Mouse (Mus musculus): Measurements from ENCODE around the gene Fance. TPM values are rescaled to one million over a fixed set of nuclear protein-coding genes. Genes with fewer than 3 reads are reported as not detected.

Fance gene
- polyA plus RNA-seq, 1 experiment from 2014 or later: 26.9 TPM

DNA sequence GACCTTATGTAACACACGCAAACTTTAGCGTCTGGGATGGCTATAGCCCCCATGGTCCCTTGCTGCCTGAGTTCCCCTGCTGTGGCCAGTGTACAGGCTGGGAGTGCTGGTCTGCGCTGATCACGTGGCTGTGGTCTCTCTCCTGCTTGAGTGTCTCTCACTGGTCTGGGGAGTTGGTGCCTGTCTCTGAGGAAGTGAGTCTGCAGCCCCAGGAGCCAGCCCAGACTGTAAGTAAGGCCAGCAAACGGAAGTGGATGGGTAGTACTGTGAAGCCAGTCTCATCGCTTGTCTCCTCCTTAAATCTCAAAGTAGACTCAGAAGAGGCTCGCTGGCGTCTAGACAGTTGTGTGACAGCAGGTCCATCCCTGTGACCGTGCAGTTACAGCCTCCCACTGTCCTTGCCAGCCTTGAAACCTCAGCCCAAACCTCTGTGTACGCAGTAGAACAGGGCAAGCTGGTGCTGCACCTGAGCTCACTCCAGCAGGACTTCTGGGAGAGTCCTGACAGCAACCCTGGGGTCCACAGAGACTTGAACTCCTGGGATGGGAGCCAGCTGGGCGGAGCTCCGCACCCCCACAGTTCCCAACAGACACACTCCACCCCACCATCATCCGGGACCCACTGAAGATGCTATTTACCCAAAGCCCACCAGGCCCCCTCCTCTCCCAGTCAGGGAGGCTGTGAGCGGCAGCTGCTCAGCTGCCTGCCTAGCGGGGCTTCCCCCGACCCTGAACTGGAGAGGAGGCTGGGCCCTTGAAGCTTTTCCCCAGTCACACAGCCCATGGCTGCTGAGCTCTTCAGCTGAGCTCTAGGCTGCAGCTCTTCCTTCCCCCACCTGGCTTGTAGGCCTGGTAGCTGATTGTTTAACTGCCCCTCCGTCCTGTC is 18.6 kb upstream of the Fance start:
- peak; percentile 67 for ATAC-seq
- 63% methylated on average over 17 of the region's 17 CpGs for WGBS
- Histone ChIP-seq H3K9ac (replicated peaks) (peak overlapping the region; percentile 4; the same call in 1 of the 2 replicates), H3K4me3 (replicated peaks) (no peak overlapping the region), H3K4me2 (replicated peaks) (no peak overlapping the region), H3K36me3 (0 out of 2 replicates have a peak, but pooled peaks cover 5% of the 10 kb centered on the region), H3K9me3 (no peaks in the 10 kb centered on the region), H3K4me1 (replicated peaks) (peaks cover 16% of the 10 kb centered on the region), H3K27me3 (no peaks in the 10 kb centered on the region), H3K27ac (peak overlapping the region; percentile 47)

DNA sequence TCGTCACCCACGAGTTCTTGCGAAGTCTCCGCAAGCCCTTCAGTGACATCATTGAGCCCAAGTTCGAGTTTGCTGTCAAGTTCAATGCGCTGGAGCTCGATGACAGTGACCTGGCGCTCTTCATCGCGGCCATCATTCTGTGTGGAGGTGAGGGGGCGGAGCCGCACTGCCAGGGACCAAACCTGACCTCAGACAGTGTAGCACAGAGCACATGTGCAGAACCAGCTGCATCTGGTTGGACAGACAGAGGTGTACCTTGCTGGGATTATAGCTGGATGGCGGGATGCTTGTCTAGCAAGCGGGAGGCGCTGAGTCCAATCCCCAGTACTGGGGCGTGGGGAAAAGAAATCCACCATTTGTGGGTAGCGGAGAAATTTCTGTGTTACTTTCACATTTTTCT is 14.4 kb upstream of the Fance start:
- Histone ChIP-seq H3K4me2 (replicated peaks) (no peak overlapping the region), H3K9me3 (no peaks in the 10 kb centered on the region), H3K9ac (replicated peaks) (no peak overlapping the region), H3K4me3 (replicated peaks) (no peak overlapping the region), H3K36me3 (0 out of 2 replicates have a peak, but pooled peaks cover 5% of the 10 kb centered on the region), H3K27me3 (no peaks in the 10 kb centered on the region), H3K4me1 (replicated peaks) (peaks cover 16% of the 10 kb centered on the region), H3K27ac (no peak overlapping the region)
- WGBS: 96% methylated on average over 17 of the region's 17 CpGs
- ATAC-seq: no peak

- Histone ChIP-seq H3K27me3 (no peaks in the 10 kb centered on the region), H3K36me3 (0 out of 2 replicates have a peak, but pooled peaks cover 5% of the 10 kb centered on the region), H3K4me2 (replicated peaks) (no peak overlapping the region), H3K4me1 (replicated peaks) (peaks cover 11% of the 10 kb centered on the region), H3K4me3 (replicated peaks) (no peak overlapping the region), H3K9me3 (no peaks in the 10 kb centered on the region), H3K27ac (no peak overlapping the region), H3K9ac (replicated peaks) (0 out of 2 replicates have a peak overlapping the region, but pooled peaks have one; percentile 36)
- WGBS: 42% methylated on average over 8 of the region's 11 CpGs
- ATAC-seq: no peak
Measured at GRCm38 (mm10) chr17:28299669-28300320, 13.5 kb upstream of the Fance start.

GRCm38 (mm10) chr17:28300323-28300722 is 13.0 kb upstream of the Fance start:
- Histone ChIP-seq H3K4me1 (replicated peaks) (peaks cover 6% of the 10 kb centered on the region), H3K27ac (no peak overlapping the region), H3K4me3 (replicated peaks) (no peak overlapping the region), H3K4me2 (replicated peaks) (no peak overlapping the region), H3K27me3 (no peaks in the 10 kb centered on the region), H3K36me3 (0 out of 2 replicates have a peak, but pooled peaks cover 5% of the 10 kb centered on the region), H3K9me3 (no peaks in the 10 kb centered on the region), H3K9ac (replicated peaks) (0 out of 2 replicates have a peak overlapping the region, but pooled peaks have one; percentile 36)
- ATAC-seq: no peak
- WGBS: 39% methylated on average over 9 of the region's 9 CpGs

DNA sequence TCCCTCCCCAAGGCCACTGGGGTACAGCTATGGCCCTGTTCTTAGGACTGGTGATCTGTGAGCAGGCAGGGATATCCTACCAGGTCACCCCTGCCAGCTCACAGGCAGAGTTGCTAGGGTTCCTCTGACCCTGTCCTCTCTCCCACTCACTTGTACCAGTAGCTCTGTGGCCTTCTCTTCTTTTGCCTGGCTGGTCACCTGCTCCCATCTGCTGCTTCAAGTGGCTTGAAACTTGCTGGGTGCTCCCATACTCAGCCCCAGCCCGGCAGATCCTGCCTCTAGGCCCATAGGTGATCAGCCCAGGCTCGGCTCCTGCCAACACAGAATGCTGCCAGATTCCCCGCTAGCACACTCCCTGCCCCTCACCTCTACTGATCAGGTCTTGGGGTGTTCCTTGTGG is 12.5 kb upstream of the Fance start:
- Histone ChIP-seq H3K4me2 (replicated peaks) (no peak overlapping the region), H3K27ac (no peak overlapping the region), H3K9me3 (peaks cover 3% of the 10 kb centered on the region; the same call in 1 of the 2 replicates), H3K36me3 (0 out of 2 replicates have a peak, but pooled peaks cover 5% of the 10 kb centered on the region), H3K4me3 (replicated peaks) (no peak overlapping the region), H3K9ac (replicated peaks) (no peak overlapping the region), H3K27me3 (no peaks in the 10 kb centered on the region), H3K4me1 (replicated peaks) (peaks cover 3% of the 10 kb centered on the region; the same call in 1 of the 2 replicates)
- 0 out of 2 replicates have a peak, but pooled peaks have one; percentile 24 for ATAC-seq
- WGBS: 67% methylated on average over 3 of the region's 3 CpGs

GRCm38 (mm10) chr17:28305172-28305571 is 8.1 kb upstream of the Fance start:
- ATAC-seq: no peak

DNA sequence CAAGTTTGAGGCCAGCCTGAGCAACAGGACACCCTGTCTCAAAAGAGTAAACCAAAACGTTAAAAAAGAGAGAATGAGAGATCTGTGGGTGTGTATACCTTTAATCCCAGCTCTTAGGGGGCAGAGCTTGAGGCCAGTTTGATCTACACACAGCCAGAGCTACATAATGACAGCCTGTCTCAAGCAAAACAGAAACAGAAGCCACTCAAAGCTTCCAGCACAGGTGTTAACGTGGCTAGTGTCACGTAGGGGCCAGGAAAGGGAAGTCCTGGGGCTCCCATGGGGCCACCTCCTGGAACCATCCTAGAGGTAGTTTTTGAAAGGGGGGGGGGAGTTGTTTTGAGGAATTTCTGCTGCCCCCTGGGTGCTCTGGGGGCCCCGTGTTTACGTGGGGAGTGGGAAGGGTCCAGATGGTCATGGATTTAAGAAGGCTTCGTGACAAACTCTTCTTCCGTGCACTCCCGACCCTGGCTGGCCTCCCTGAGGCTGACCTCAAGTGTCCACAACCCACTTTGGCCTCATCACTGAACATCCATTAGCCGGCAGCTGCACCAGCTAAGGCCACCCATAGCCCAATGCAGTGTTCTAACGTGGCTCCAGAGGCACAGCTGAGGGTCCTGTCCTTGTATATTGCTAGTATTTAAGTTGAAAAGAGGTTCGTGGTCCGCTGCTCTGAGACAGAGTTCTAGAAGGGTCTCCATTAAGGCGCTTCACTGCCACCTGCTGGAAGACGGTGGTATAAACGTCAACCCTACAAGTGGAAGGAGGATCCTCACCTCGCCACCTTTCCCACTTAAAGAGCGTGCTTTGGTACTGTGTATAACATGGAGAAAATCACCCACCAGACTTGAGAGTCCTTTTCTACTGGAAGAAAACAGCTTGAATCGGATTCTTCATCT is 4.8 kb upstream of the Fance start:
- peaks cover 8% of the 10 kb centered on the region for H3K4me1 ChIP-seq (replicated peaks)
- H3K4me2 ChIP-seq (replicated peaks): no peak overlapping the region
- H3K4me3 ChIP-seq (replicated peaks): no peak overlapping the region
- H3K9ac ChIP-seq (replicated peaks): no peak overlapping the region
- no peaks in the 10 kb centered on the region for H3K27me3 ChIP-seq
- 23% methylated on average over 18 of the region's 18 CpGs for WGBS
- no peaks in the 10 kb centered on the region for H3K36me3 ChIP-seq
- no peak for ATAC-seq
- H3K9me3 ChIP-seq: peaks cover 3% of the 10 kb centered on the region; the same call in 1 of the 2 replicates
- H3K27ac ChIP-seq: no peak overlapping the region

More at GRCm38 (mm10) chr17:28305172-28305571, 8.1 kb upstream of the Fance start:
- Histone ChIP-seq H3K27me3 (no peaks in the 10 kb centered on the region), H3K27ac (no peak overlapping the region), H3K36me3 (no peaks in the 10 kb centered on the region), H3K9me3 (peaks cover 3% of the 10 kb centered on the region; the same call in 1 of the 2 replicates), H3K4me1 (replicated peaks) (peaks cover 5% of the 10 kb centered on the region), H3K4me2 (replicated peaks) (no peak overlapping the region), H3K9ac (replicated peaks) (no peak overlapping the region), H3K4me3 (replicated peaks) (no peak overlapping the region)
- 50% methylated on average over 10 of the region's 10 CpGs for WGBS

GRCm38 (mm10) chr17:28310831-28311230 is 2.5 kb upstream of the Fance start:
- Histone ChIP-seq H3K4me3 (replicated peaks) (no peak overlapping the region), H3K4me2 (replicated peaks) (no peak overlapping the region), H3K9me3 (no peaks in the 10 kb centered on the region), H3K9ac (replicated peaks) (no peak overlapping the region), H3K4me1 (replicated peaks) (peaks cover 27% of the 10 kb centered on the region), H3K36me3 (0 out of 2 replicates have a peak, but pooled peaks cover 1% of the 10 kb centered on the region), H3K27ac (no peak overlapping the region), H3K27me3 (no peaks in the 10 kb centered on the region)
- WGBS: 77% methylated on average over 3 of the region's 3 CpGs
- ATAC-seq: no peak

GRCm38 (mm10) chr17:28311366-28312132 is 1.8 kb upstream of the Fance start:
- Histone ChIP-seq H3K9me3 (no peaks in the 10 kb centered on the region), H3K27me3 (no peaks in the 10 kb centered on the region), H3K36me3 (peaks cover 8% of the 10 kb centered on the region), H3K4me2 (replicated peaks) (no peak overlapping the region), H3K27ac (no peak overlapping the region), H3K4me3 (replicated peaks) (no peak overlapping the region), H3K4me1 (replicated peaks) (peaks cover 27% of the 10 kb centered on the region), H3K9ac (replicated peaks) (no peak overlapping the region)
- WGBS: 80% methylated on average over 5 of the region's 5 CpGs
- no peak for ATAC-seq

GRCm38 (mm10) chr17:28312232-28313211 is 797 bp upstream of the Fance start:
- peaks cover 18% of the 10 kb centered on the region for H3K36me3 ChIP-seq
- peak overlapping the region; percentile 30; the same call in 1 of the 2 replicates for H3K27ac ChIP-seq
- peak overlapping the region; percentile 69 for H3K4me3 ChIP-seq (replicated peaks)
- 27% methylated on average over 17 of the region's 17 CpGs for WGBS
- peak; percentile 57 for ATAC-seq
- no peaks in the 10 kb centered on the region for H3K27me3 ChIP-seq
- H3K4me1 ChIP-seq (replicated peaks): peaks cover 27% of the 10 kb centered on the region
- H3K9me3 ChIP-seq: no peaks in the 10 kb centered on the region
- H3K4me2 ChIP-seq (replicated peaks): peak overlapping the region; percentile 89
- H3K9ac ChIP-seq (replicated peaks): 0 out of 2 replicates have a peak overlapping the region, but pooled peaks have one; percentile 20
